Mouse (Mus musculus) natural killer cell, adult 2 months (primary cell): ENCODE results near the gene Tnfaip8l2.
"Not testable (repeated sequence)": the region's sequence is repeated elsewhere in the genome, so short reads cannot be mapped to it uniquely, and the experiment has no call there.

Experiments used
- DNase-seq, 2 experiments: peaks; one replicate each; pipeline ENCODE4 v3.0.0; 2022; ENCODE audit warnings: low spot score in 2 of 2

Gene Tnfaip8l2

GRCm38 (mm10) chr3:95112760-95113159, 29.4 kb downstream of the Tnfaip8l2 start:
- no peak for DNase-seq

- peak; percentile 83 to 87 for DNase-seq
Observed at GRCm38 (mm10) chr3:95110911-95111726, 31.0 kb downstream of the Tnfaip8l2 start, which contains the start of gene Vps72. Gene Vps72, plus strand, starts transcription at chr3:95111022.

GRCm38 (mm10) chr3:95107898-95108297, 34.3 kb downstream of the Tnfaip8l2 start:
- no peak for DNase-seq

DNA sequence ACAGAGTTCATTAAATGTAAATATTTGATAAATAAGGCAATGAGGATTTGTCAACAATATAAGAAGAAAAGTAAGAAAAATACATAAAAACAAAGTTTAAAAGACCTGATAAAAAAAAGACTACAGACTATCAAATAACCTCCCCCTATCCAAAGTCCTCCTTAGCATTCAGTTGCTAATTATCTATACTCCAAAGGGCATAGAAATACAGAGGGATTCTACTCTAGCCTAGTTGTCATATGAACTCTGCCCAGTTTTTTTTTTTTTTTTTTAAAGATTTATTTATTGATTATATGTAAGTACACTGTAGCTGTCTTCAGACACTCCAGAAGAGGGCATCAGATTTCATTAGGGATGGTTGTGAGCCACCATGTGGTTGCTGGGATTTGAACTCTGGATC, 34.9 kb downstream of the Tnfaip8l2 start:
- DNase-seq: not testable (repeated sequence)

DNA sequence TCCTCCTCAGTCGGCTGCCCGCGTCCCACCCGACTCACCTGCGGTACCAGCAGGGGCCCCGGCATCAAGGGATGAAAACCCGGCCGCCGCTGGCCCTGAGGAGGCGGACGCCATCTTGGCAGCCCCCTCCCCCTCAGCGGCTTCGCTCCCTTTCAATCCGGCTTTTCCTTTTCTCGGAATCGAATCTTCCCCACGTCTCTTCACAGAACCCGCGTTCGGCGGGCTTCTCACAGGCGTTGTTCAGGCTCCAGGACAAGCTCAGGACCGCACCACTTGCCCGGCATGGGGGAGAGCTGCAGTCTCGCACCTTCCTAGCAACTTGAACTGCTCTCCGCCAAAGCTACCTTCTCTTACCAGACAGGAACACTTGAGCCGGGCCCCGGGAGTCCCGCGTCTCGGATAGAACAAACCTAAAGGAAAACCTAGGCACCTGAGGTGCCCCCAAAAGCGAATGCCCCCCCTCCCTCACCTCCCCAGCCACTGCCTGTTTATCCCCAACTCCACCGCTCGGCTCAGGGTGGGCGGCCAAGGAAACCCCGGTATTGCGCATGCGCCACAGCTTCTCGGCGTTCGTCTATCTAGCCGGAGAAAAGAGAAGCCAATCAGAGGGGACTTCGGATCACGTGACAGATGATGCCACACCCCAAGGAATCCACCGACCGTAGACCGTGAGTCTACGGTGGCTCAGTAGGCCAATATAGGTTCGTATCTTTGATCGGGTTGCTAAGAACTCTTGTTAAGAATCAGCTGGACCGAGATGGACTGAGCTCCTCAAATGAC, 35.6 kb downstream of the Tnfaip8l2 start, which contains the start of gene Pip5k1a:
Gene Pip5k1a, minus strand, starts transcription at position 593 of the 780 bp plus-strand sequence.
- peak; percentile 95 to 96 for DNase-seq

- no peak for DNase-seq
Observed at GRCm38 (mm10) chr3:95105586-95106337, 36.4 kb downstream of the Tnfaip8l2 start.

- no peak for DNase-seq
Observed at GRCm38 (mm10) chr3:95105121-95105520, 37.0 kb downstream of the Tnfaip8l2 start.

- DNase-seq: no peak
Observed at GRCm38 (mm10) chr3:95100854-95101253, 41.3 kb downstream of the Tnfaip8l2 start.
